Mouse (Mus musculus) thymus, postnatal 25 days (tissue): ENCODE results near the gene Aire.

Source experiments
- DNase-seq: peaks from one replicate; pipeline ENCODE4 v3.0.0; 2022

The Aire gene

GRCm38 (mm10) chr10:78007203-78007602 is 36.2 kb downstream of the Aire start:
- DNase-seq: no peak

GRCm38 (mm10) chr10:78005791-78006438 is 37.5 kb downstream of the Aire start:
- DNase-seq: no peak

- DNase-seq: no peak
Observed at GRCm38 (mm10) chr10:78004479-78005100, 38.8 kb downstream of the Aire start.

- no peak for DNase-seq
Observed at GRCm38 (mm10) chr10:78002316-78002715, 41.1 kb downstream of the Aire start.

GRCm38 (mm10) chr10:78001796-78002195 is 41.6 kb downstream of the Aire start:
- no peak for DNase-seq

- DNase-seq: no peak
Observed at GRCm38 (mm10) chr10:78000200-78000599, 43.2 kb downstream of the Aire start.

GRCm38 (mm10) chr10:77995639-77996038 is 47.8 kb downstream of the Aire start:
- DNase-seq: no peak

GRCm38 (mm10) chr10:77985775-77986174 is 57.6 kb downstream of the Aire start:
- no peak for DNase-seq

- peak; percentile 72 for DNase-seq
Observed at GRCm38 (mm10) chr10:77984660-77985059, 58.8 kb downstream of the Aire start.
